Mouse (Mus musculus) liver, postnatal 0 days (tissue): ENCODE results near the gene Myom3. TPM values are rescaled to one million over a fixed set of nuclear protein-coding genes. Genes with fewer than 3 reads are reported as not detected.
A peak's percentile ranks its signal among the peaks of the same experiment; 100 is the strongest.

ENCODE experiments used
- ATAC-seq: fragments of 200-750 bp; cut with Nextera tagmentation; 2 replicates; pipeline ENCODE4 v1.8.0; 2017; ENCODE audit warnings: mild to moderate bottlenecking, moderate library complexity
- DNase-seq: peaks from one replicate; pipeline ENCODE4 v3.0.0-alpha.2; 2016
- H3K27ac ChIP-seq: fragments of 300-500 bp; sonication (generic); 2 replicates; pipeline ENCODE4 v1.5.1; 2014; ENCODE audit warnings: antibody characterized with exemption, moderate library complexity, mild to moderate bottlenecking, low read depth
- H3K27me3 ChIP-seq: fragments of 300-500 bp; sonication (generic); 2 replicates; pipeline ENCODE4 v1.6.1; 2014; ENCODE audit warnings: low read length, control low read depth, mixed read lengths; ENCODE audit not compliant: insufficient read depth
- H3K36me3 ChIP-seq: fragments of 300-500 bp; sonication (generic); replicated peaks from 2 replicates; pipeline ENCODE4 v1.6.1; 2014; ENCODE audit warnings: mild to moderate bottlenecking, control low read depth, low read length, moderate library complexity, mixed read lengths; ENCODE audit not compliant: insufficient read depth
- H3K4me1 ChIP-seq: fragments of 300-500 bp; sonication (generic); 2 replicates; pipeline ENCODE4 v1.6.1; 2014; ENCODE audit warnings: antibody characterized with exemption, mild to moderate bottlenecking, control low read depth; ENCODE audit not compliant: insufficient read depth
- H3K4me2 ChIP-seq: fragments of 300-500 bp; sonication (generic); 2 replicates; pipeline ENCODE4 v1.6.1; 2014; ENCODE audit warnings: low read depth, mild to moderate bottlenecking, low read length, moderate library complexity, mixed read lengths
- H3K4me3 ChIP-seq: fragments of 300-500 bp; sonication (generic); 2 replicates; pipeline ENCODE4 v1.5.1; 2014; ENCODE audit warnings: low read depth, low read length
- H3K9ac ChIP-seq: fragments of 300-500 bp; sonication (generic); replicated peaks from 2 replicates; pipeline ENCODE4 v1.6.1; 2014; ENCODE audit warnings: mild to moderate bottlenecking, moderate library complexity
- H3K9me3 ChIP-seq: fragments of 300-500 bp; sonication (generic); 2 replicates; pipeline ENCODE4 v1.6.1; 2016; ENCODE audit warnings: mild to moderate bottlenecking, control low read depth, low read length, mixed read lengths
- CTCF ChIP-seq: sonication (generic); IDR thresholded peaks from 2 replicates; pipeline ENCODE4 v1.5.1; 2016; ENCODE audit warnings: antibody characterized with exemption, low read depth
- EP300 ChIP-seq: IDR thresholded peaks from 2 replicates; pipeline ENCODE4 v1.6.1; 2016; ENCODE audit warnings: antibody characterized with exemption, low read depth, mild to moderate bottlenecking
- WGBS: fragments of 180-500 bp; shearing (Covaris S2); extraction: QIAGEN DNeasy Blood & Tissue Kit; methylation state at CpG from one replicate; pipeline ENCODE4 v1.1.7; 2014; ENCODE audit not compliant: insufficient replicate concordance; 5-methylcytosine and 5-hydroxymethylcytosine counted together
- polyA plus RNA-seq: library from polyadenylated mRNA; unstranded; fragments of >200 nt; fragmentation: Nextera tagmentation; extraction: Ambion mirVana; gene quantifications from 2 replicates; pipeline ENCODE4 v1.2.1, GENCODE M21; 2015

Gene Myom3
- polyA plus RNA-seq, 1 experiment from 2014 or later: 0.02 TPM

DNA sequence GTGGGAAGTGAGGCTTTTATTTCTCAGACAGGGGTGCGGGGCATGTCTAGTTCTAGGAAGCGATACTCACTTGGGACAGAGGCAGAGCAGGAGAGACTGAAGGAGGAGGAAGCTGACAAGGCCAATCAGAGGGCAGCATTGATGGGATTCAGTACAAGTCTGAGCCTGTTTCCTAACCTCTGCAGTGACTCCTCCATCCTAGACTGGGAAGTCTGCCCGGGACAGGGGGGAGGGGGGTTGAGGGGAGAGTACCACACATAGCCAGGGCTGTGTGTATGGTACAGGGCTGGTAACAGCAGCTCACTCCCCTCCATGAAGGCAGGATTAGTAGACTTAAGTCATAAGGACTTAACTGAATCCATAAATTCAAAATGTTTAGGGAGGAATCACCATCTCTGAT is 20.7 kb downstream of the Myom3 start:
- H3K36me3 ChIP-seq: no peaks in the 10 kb centered on the region
- DNase-seq (peak; percentile 44), ATAC-seq (peak; percentile 77)
- H3K9me3 ChIP-seq: no peaks in the 10 kb centered on the region
- no peak overlapping the region for H3K4me2 ChIP-seq
- no peaks in the 10 kb centered on the region for H3K27me3 ChIP-seq
- no peaks in the 10 kb centered on the region for H3K4me1 ChIP-seq
- H3K9ac ChIP-seq: no peak overlapping the region
- no peak overlapping the region for H3K4me3 ChIP-seq
- WGBS: 74% methylated on average over 3 of the region's 3 CpGs
- no peak overlapping the region for H3K27ac ChIP-seq
- TF ChIP-seq EP300: no peak
- TF ChIP-seq CTCF: no peak

DNA sequence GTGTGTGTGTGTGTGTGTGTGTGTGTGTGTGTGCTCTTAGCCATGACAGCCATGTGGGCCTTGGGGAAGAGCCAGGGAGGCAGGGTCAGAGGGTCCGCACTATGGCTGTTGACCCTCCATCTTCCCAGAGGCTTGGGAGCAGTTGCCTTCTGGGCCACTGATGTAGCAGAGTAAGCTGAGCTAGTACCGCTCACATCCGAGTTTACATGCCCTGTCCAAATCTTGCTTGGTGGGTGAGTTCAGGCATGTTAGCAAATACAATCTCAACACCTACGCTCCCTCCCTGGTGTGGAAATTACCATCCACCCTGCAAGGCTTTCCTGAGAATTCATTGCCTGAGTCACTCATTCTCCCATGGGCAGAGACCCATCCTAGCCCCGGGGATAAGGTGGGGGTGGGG is 21.8 kb downstream of the Myom3 start:
- DNase-seq (no peak), ATAC-seq (no peak)
- H3K4me1 ChIP-seq: no peaks in the 10 kb centered on the region
- no peaks in the 10 kb centered on the region for H3K9me3 ChIP-seq
- H3K27ac ChIP-seq: no peak overlapping the region
- no peak overlapping the region for H3K4me2 ChIP-seq
- no peak for TF ChIP-seq CTCF
- no peak for TF ChIP-seq EP300
- H3K9ac ChIP-seq: no peak overlapping the region
- no peaks in the 10 kb centered on the region for H3K36me3 ChIP-seq
- no peak overlapping the region for H3K4me3 ChIP-seq
- no peaks in the 10 kb centered on the region for H3K27me3 ChIP-seq
- WGBS: 85% methylated on average over 5 of the region's 5 CpGs

DNA sequence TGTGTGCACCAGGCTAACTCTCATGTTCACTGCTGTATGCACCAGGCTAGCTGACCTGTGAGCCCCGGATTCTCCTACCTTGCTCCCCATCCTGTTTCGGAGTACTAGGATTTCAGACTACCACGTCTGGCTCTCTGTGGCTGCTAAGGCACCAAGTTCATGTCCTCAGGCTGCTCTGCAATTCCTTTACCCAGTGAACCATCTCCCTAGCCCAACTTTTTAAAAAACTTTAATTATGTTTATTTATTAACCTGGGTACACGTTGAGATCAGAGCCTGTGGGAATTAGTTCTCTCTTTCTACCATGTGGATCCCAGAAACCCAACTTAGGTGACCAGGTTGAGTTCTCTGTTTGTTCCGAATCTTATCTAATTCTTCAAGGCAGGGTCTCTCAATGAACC is 27.1 kb downstream of the Myom3 start:
- Histone ChIP-seq H3K27ac (no peak overlapping the region), H3K9me3 (no peaks in the 10 kb centered on the region), H3K36me3 (no peaks in the 10 kb centered on the region), H3K4me2 (no peak overlapping the region), H3K9ac (no peak overlapping the region), H3K27me3 (no peaks in the 10 kb centered on the region), H3K4me3 (no peak overlapping the region), H3K4me1 (no peaks in the 10 kb centered on the region)
- no peak for ATAC-seq
- 77% methylated on average over 5 of the region's 5 CpGs for WGBS
- TF ChIP-seq CTCF: no peak
- TF ChIP-seq EP300: no peak
- DNase-seq: no peak

- Histone ChIP-seq H3K9ac (no peak overlapping the region), H3K4me3 (no peak overlapping the region), H3K27ac (no peak overlapping the region), H3K9me3 (no peaks in the 10 kb centered on the region), H3K36me3 (no peaks in the 10 kb centered on the region), H3K4me1 (no peaks in the 10 kb centered on the region), H3K4me2 (no peak overlapping the region), H3K27me3 (no peaks in the 10 kb centered on the region)
- 76% methylated on average over 6 of the region's 6 CpGs for WGBS
- ATAC-seq: no peak
- no peak for DNase-seq
- TF ChIP-seq CTCF (no peak), EP300 (no peak)
Observed at GRCm38 (mm10) chr4:135787271-135787670, 27.8 kb downstream of the Myom3 start.

GRCm38 (mm10) chr4:135789135-135789534 is 29.6 kb downstream of the Myom3 start:
- DNase-seq: no peak

GRCm38 (mm10) chr4:135792821-135793220 is 33.3 kb downstream of the Myom3 start:
- no peaks in the 10 kb centered on the region for H3K4me1 ChIP-seq
- ATAC-seq (no peak), DNase-seq (no peak)
- no peaks in the 10 kb centered on the region for H3K36me3 ChIP-seq
- H3K4me2 ChIP-seq: no peak overlapping the region
- H3K4me3 ChIP-seq: no peak overlapping the region
- TF ChIP-seq EP300 (no peak), CTCF (no peak)
- H3K9me3 ChIP-seq: no peaks in the 10 kb centered on the region
- WGBS: 86% methylated on average over 5 of the region's 5 CpGs
- no peaks in the 10 kb centered on the region for H3K27me3 ChIP-seq
- no peak overlapping the region for H3K27ac ChIP-seq
- no peak overlapping the region for H3K9ac ChIP-seq

More at GRCm38 (mm10) chr4:135789135-135789534, 29.6 kb downstream of the Myom3 start:
- no peaks in the 10 kb centered on the region for H3K9me3 ChIP-seq
- no peak overlapping the region for H3K4me3 ChIP-seq
- ATAC-seq: no peak; the same call in 1 of the 2 replicates
- WGBS: 50% methylated on average over 2 of the region's 2 CpGs
- no peaks in the 10 kb centered on the region for H3K27me3 ChIP-seq
- no peak overlapping the region for H3K27ac ChIP-seq
- TF ChIP-seq EP300 (no peak), CTCF (no peak)
- H3K4me2 ChIP-seq: no peak overlapping the region
- H3K9ac ChIP-seq: no peak overlapping the region
- H3K36me3 ChIP-seq: no peaks in the 10 kb centered on the region
- no peaks in the 10 kb centered on the region for H3K4me1 ChIP-seq

DNA sequence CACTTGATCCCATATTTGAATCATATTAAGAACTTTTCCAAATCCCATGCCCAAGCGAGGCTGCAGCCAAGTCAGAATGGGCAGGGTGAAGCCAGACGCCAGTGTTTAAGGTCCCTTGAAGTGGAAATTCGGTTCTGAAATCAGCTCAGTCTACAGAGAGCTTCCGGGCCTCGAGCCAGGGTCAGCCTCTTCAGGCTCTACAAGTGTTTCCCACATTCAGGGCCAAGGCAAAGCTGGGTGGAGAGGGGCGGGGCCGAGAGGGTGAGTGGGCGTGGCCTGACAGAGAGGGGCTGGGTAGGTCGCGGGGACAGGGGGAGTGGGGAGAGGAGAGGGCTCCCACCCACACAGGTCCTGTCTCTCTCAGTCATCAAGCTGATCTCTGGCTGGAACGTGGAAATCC is 38.4 kb downstream of the Myom3 start:
- Histone ChIP-seq H3K4me1 (no peaks in the 10 kb centered on the region), H3K27ac (no peak overlapping the region), H3K9me3 (no peaks in the 10 kb centered on the region), H3K27me3 (no peaks in the 10 kb centered on the region), H3K4me3 (no peak overlapping the region), H3K36me3 (no peaks in the 10 kb centered on the region), H3K4me2 (no peak overlapping the region), H3K9ac (no peak overlapping the region)
- WGBS: 38% methylated on average over 11 of the region's 11 CpGs
- no peak for TF ChIP-seq EP300
- no peak for TF ChIP-seq CTCF
- no peak for DNase-seq
- ATAC-seq: no peak
